Mouse (Mus musculus): ENCODE data around the gene Ppp6r2. TPM values are rescaled to one million over a fixed set of nuclear protein-coding genes. Genes with fewer than 3 reads are reported as not detected.

Gene Ppp6r2
- polyA plus RNA-seq, 1 experiment from 2014 or later: 87.3 TPM

DNA sequence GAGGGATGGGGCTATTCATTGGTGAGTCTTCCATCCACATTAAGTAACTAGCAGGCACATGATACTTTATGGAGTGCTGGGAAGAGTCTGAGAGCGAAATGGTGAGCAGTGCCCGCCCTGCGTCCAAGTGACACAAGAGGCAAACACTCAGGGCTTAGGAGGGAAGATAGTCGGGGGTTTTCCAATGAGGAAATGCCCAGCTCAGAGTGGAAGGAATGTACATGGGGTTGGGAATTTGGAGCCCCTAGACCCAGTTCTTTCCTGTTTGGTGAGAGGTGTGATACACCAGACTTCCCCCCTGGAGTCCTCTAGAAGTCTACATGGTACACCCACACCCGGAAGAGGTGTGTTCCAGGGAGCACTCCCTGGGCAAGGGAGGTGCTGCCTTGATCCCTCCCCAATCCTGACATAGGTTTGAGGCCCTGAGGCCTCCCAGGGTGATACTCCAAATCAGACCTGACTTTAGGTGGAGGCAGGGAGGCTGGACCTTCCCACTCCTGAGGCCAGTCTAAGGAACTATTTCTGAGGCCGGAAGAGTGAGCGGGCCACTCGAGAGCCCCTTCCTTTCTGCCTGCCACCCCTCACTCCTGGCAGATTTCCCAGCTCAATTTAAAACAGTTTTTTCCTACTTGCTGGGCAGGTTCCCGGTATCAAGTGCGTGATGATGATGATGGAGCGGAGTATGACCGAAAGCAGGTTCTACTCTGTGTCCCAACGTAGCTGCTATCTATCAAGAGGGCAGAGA lies 35.8 kb upstream of the Ppp6r2 start:
- no peaks in the 10 kb centered on the region for H3K36me3 ChIP-seq
- no peaks in the 10 kb centered on the region for H3K9me3 ChIP-seq
- no peak overlapping the region for H3K27ac ChIP-seq
- no peak overlapping the region for H3K4me3 ChIP-seq
- WGBS: 83% methylated on average over 13 of the region's 13 CpGs
- peaks cover 88% of the 10 kb centered on the region for H3K4me1 ChIP-seq (replicated peaks)
- H3K4me2 ChIP-seq: 0 out of 2 replicates have a peak overlapping the region, but pooled peaks have one; percentile 99
- H3K9ac ChIP-seq: peak overlapping the region; percentile 55
- ATAC-seq (ENCODE audit: low FRiP score): no peak
- H3K27me3 ChIP-seq: 0 out of 2 replicates have a peak, but pooled peaks cover 3% of the 10 kb centered on the region

DNA sequence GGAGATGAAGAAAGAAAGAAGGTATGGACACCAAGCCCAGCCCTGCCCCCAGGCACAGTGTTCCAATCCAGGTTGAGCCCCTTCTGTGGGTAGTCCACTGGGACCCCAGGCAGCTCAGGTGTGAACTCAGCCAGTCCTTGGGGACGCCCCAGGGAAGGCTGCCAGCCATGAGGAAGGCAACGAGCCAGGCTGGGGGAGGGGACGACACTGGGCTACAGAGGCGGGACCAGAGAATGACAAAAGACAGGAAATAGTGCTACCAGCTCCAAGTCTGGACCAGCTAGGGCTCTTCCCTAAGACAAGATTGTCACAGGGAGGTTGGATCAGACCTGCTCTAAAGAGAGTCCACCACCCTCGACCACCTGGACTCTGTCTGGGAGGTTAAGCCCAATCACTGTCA lies 34.2 kb upstream of the Ppp6r2 start:
- 0 out of 2 replicates have a peak, but pooled peaks cover 3% of the 10 kb centered on the region for H3K27me3 ChIP-seq
- WGBS: 13% methylated on average over 5 of the region's 5 CpGs
- peak overlapping the region; percentile 66 for H3K27ac ChIP-seq
- no peaks in the 10 kb centered on the region for H3K9me3 ChIP-seq
- peaks cover 89% of the 10 kb centered on the region for H3K4me1 ChIP-seq (replicated peaks)
- peak overlapping the region; percentile 97 for H3K4me2 ChIP-seq
- no peak for ATAC-seq (ENCODE audit: low FRiP score)
- peak overlapping the region; percentile 61 for H3K9ac ChIP-seq
- H3K36me3 ChIP-seq: no peaks in the 10 kb centered on the region
- peak overlapping the region; percentile 11 for H3K4me3 ChIP-seq

DNA sequence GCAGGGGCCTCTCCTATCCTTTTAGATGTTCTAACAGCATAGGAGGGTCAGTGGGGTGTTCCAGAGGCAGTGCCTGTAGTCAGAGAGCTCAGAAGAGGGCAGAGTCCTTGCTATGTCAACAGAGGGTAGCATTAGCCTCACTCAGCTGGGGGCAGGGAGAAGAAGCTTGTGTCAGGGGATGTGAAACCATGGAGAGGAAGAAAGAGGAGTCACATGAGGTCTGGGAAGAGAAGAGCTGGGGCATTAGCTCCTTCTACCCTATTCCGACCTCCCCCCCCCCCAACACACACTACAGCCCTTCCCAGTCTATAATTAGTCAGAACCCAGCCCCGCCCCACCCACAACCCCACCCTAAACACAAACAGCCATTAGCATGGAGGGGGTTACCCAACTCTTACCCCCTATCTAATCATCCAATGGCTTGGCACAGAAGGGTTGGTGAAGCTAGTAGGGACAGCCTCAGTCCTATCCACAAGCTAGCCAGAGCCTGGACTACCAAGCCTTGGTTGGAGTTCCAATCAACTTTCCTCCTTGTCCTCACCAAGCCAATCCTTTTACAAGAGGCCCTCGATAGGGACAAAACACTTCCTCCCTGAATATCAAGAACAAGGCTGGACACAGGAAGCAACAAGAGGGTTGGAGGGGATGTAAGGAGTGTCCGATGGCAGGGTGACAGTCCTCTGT lies 33.6 kb upstream of the Ppp6r2 start:
- peak overlapping the region; percentile 61 for H3K9ac ChIP-seq
- H3K4me3 ChIP-seq: peak overlapping the region; percentile 86; the same call in 1 of the 2 replicates
- 0 out of 2 replicates have a peak, but pooled peaks cover 3% of the 10 kb centered on the region for H3K27me3 ChIP-seq
- peak overlapping the region; percentile 97 for H3K4me2 ChIP-seq
- no peaks in the 10 kb centered on the region for H3K9me3 ChIP-seq
- H3K36me3 ChIP-seq: no peaks in the 10 kb centered on the region
- WGBS: 78% methylated on average over 4 of the region's 4 CpGs
- H3K4me1 ChIP-seq (replicated peaks): peaks cover 89% of the 10 kb centered on the region
- no peak for ATAC-seq (ENCODE audit: low FRiP score)
- H3K27ac ChIP-seq: peak overlapping the region; percentile 66

DNA sequence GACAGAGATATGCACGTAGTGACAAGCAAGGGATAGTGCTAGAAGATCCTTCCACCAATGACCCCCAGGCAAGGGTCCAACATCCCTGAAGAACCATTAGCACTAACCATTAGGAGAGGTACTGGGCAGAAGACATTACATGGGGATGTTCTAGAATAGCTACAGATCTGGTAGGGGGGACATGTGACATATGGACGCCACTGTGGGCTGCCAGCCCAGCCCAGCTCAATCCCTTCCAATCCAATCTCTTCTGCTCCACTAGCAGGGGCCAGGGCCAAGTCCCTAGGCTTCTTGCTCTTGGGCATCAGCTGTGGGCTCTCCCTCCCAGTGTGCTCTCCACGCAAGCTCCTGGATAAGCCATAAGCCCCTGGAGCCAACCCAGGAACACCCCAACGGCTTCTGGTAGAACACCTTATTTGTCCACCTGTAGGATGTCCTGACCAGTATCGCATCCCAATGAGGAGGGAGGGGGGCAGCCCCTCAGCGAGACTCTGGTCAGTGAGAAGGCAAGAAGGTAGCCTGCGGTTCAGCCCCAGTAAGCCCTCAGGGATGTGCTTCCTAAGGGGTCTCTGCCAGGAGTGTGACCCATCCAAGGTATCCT lies 33.0 kb upstream of the Ppp6r2 start:
- Histone ChIP-seq H3K4me2 (peak overlapping the region; percentile 97), H3K9ac (peak overlapping the region; percentile 97), H3K27me3 (0 out of 2 replicates have a peak, but pooled peaks cover 3% of the 10 kb centered on the region), H3K4me3 (peak overlapping the region; percentile 86), H3K4me1 (replicated peaks) (peaks cover 88% of the 10 kb centered on the region), H3K9me3 (no peaks in the 10 kb centered on the region), H3K27ac (peak overlapping the region; percentile 96), H3K36me3 (no peaks in the 10 kb centered on the region)
- 76% methylated on average over 7 of the region's 7 CpGs for WGBS
- no peak for ATAC-seq (ENCODE audit: low FRiP score)

DNA sequence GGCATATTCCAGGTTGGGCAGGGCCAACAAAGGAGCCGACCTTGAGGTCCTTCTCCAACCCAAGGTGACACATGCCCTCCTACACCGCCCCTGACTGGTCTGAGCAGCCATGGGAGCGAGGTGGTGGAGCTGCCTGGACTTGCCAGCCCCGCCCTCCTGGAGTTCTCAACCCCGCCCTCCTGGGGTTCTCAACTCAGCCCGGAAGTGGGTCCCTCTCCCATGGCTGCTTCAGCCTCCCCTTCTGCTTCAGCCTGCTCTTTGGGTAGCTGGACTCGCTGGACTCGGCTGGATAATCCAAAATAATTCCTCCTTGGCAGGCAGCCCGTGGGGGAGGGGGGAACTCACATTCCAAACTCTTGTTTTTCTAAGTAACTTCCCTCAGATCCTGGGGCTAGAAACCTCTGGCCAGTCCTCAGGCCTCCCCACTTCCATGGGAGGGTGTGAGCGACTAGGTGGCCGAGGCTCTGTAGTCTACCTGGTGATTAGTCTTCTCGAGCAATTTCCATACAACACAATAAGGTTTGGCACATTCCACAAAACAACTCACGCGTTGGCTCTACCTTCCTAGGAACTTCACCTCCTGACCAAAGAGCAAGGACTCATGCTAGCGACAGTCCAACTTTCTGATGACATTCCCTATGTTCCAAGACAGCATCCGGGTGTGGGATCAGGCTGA lies 32.3 kb upstream of the Ppp6r2 start:
- H3K27me3 ChIP-seq: 0 out of 2 replicates have a peak, but pooled peaks cover 3% of the 10 kb centered on the region
- peaks cover 87% of the 10 kb centered on the region for H3K4me1 ChIP-seq (replicated peaks)
- H3K4me2 ChIP-seq: peak overlapping the region; percentile 97
- peak overlapping the region; percentile 86 for H3K4me3 ChIP-seq
- WGBS: 3% methylated on average over 16 of the region's 16 CpGs
- peak overlapping the region; percentile 96 for H3K27ac ChIP-seq
- no peaks in the 10 kb centered on the region for H3K36me3 ChIP-seq
- H3K9ac ChIP-seq: peak overlapping the region; percentile 97
- H3K9me3 ChIP-seq: no peaks in the 10 kb centered on the region
- ATAC-seq (ENCODE audit: low FRiP score): no peak

DNA sequence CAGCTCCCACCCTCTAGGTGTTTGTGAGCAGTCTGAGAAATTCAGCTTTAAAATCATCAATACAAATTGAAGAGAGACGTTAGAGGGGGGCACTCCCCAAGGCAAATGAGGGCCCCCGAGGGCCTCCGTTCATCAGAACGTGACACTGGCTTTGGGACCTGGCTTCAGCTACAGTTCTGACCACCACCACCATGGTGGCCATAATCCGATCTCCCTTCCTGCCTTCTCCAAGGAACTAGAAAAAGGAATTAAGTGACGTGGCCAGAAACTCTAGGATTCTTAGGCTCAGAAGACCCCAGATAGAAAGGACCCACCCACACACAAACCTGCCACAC lies 31.8 kb upstream of the Ppp6r2 start:
- Histone ChIP-seq H3K9me3 (no peaks in the 10 kb centered on the region), H3K9ac (peak overlapping the region; percentile 97), H3K4me3 (peak overlapping the region; percentile 86), H3K27me3 (0 out of 2 replicates have a peak, but pooled peaks cover 3% of the 10 kb centered on the region), H3K4me2 (peak overlapping the region; percentile 97), H3K36me3 (peaks cover 3% of the 10 kb centered on the region), H3K27ac (peak overlapping the region; percentile 96), H3K4me1 (replicated peaks) (peaks cover 87% of the 10 kb centered on the region)
- 2% methylated on average over 6 of the region's 6 CpGs for WGBS
- no peak for ATAC-seq (ENCODE audit: low FRiP score)

DNA sequence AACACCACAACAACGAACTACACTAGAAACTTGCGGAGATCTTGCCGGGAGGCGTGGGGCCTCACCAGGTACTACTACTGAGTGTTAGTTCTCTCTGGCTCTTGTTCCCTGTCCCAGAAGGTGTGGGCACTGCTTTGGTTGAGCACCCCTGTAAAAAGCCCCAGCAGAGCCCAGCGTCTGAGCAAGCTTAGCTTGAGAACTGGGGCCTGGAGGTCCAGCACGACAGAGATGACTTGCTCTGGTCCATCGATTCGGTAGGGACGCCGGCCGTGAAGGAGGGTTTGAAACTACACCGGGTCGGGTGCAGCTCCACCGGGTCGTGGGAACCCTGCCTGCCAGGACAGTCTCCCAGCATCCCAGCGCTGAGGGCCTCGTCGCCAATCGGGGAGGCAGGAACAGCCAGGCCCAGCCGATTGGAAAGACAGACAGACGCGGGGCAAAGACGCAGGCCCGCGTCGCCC lies 31.2 kb upstream of the Ppp6r2 start:
- ATAC-seq (ENCODE audit: low FRiP score): no peak; the same call in 1 of the 2 replicates
- Histone ChIP-seq H3K9ac (peak overlapping the region; percentile 97), H3K36me3 (peaks cover 8% of the 10 kb centered on the region), H3K4me1 (replicated peaks) (peaks cover 85% of the 10 kb centered on the region), H3K9me3 (no peaks in the 10 kb centered on the region), H3K27ac (peak overlapping the region; percentile 96), H3K4me3 (peak overlapping the region; percentile 86), H3K27me3 (no peaks in the 10 kb centered on the region), H3K4me2 (peak overlapping the region; percentile 97)
- WGBS: 0% methylated on average over 18 of the region's 26 CpGs

DNA sequence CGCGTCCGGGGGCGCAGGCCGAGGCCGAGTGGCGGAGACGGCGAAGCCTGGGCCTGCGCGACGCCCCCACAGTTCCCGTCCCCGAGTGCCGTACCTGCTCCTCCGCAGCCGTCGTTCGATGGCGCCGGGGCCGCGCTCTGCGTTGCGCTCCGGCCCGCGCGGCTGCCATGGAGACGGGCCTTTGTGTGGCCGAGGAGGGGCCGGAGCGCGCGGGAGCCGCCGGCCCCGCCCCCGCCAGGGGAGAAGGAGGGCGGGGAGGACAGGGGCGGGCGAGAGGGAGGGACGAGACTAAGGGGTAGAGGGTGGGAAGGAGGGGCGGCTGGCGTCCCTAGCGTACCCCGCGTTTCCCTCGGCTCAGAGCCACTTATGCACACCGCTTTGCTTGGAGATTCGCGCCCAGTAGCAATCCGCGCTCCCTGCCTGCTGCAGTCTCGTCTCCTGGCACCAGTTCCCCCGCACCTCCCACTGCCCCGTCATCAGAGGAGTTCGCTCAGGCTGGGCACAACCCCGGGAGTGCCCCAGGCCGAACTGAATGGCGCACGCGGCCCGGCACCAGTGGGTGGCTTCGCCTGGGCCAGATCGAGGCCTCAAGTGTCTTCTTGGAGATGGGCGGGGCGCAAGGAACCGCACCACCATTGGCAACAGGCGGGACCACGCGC lies 30.7 kb upstream of the Ppp6r2 start, which contains the start of gene Plxnb2:
Gene Plxnb2 (minus strand): TSS at position 218 of the 659 bp plus-strand sequence.
- H3K4me1 ChIP-seq (replicated peaks): peaks cover 79% of the 10 kb centered on the region
- no peaks in the 10 kb centered on the region for H3K9me3 ChIP-seq
- H3K9ac ChIP-seq: peak within 1 kb of the TSS; percentile 97
- 0% methylated on average over 53 of the region's 72 CpGs for WGBS
- peak; percentile 86 for ATAC-seq (ENCODE audit: low FRiP score)
- peak within 1 kb of the TSS; percentile 97 for H3K4me2 ChIP-seq
- peaks cover 14% of the 10 kb centered on the region for H3K36me3 ChIP-seq
- peak within 1 kb of the TSS; percentile 96 for H3K27ac ChIP-seq
- no peaks in the 10 kb centered on the region for H3K27me3 ChIP-seq
- H3K4me3 ChIP-seq: peak within 1 kb of the TSS; percentile 86

DNA sequence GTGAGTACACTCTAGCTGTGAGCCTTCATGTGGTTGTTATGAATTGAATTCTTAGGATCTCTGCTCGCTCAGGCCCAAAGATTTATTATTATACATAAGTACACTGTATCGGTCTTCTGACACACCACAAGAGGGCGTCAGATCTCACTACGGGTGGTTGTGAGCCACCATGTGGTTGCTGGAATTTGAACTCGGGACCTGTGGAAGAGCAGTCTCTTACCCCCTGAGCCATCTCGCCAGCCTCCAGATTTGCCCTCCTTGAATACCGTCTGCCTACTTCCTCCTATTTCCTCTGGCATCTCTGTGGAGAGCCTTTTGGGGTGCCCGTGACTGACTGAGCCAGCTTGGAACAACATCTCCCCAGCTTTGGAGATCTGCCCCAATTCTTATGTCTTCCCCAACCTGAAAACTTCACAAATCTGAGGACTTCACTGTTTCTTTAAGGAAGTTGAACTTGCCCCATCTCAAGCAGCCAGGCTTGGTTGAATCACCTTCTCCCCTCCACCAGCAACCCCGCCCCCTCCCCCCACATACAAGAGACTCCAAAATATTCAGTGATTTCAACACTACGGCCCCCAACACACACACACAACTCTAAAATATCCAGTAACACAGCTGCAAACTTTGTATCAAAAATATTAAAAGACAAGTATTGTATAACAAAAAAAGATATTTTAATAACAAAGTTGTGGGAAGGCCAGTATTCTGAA lies 29.6 kb upstream of the Ppp6r2 start:
- Histone ChIP-seq H3K4me1 (replicated peaks) (peaks cover 69% of the 10 kb centered on the region), H3K27me3 (no peaks in the 10 kb centered on the region), H3K27ac (peak overlapping the region; percentile 96; the same call in 1 of the 2 replicates), H3K36me3 (peaks cover 24% of the 10 kb centered on the region), H3K4me2 (peak overlapping the region; percentile 97), H3K9ac (peak overlapping the region; percentile 24; the same call in 1 of the 2 replicates), H3K9me3 (no peaks in the 10 kb centered on the region), H3K4me3 (peak overlapping the region; percentile 86)
- WGBS: 80% methylated on average over 10 of the region's 10 CpGs
- ATAC-seq (ENCODE audit: low FRiP score): no peak

DNA sequence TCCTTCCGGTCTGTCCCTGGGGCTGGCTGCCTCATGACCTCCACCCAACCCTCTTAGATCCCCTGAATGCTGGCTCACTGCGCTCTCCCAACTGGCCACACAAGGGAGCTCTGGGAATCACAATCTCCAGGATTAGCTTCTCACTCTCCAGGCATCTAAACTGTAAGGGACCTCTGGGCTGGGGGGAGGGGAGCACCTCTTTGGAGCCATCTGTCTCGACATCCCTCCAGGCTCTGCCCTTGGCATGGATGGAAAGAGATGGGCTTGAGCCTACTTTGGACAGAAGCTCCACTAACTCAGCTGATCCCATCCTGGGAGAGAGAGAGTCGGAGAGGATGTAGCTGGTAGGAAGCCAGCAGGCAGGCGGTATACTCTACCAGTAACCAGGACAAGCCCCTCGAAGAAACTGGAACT lies 29.0 kb upstream of the Ppp6r2 start:
- no peak for ATAC-seq (ENCODE audit: low FRiP score)
- H3K4me3 ChIP-seq: no peak overlapping the region
- peaks cover 30% of the 10 kb centered on the region for H3K36me3 ChIP-seq
- peaks cover 63% of the 10 kb centered on the region for H3K4me1 ChIP-seq (replicated peaks)
- peak overlapping the region; percentile 48 for H3K27ac ChIP-seq
- 48% methylated on average over 6 of the region's 6 CpGs for WGBS
- no peaks in the 10 kb centered on the region for H3K9me3 ChIP-seq
- H3K4me2 ChIP-seq: 0 out of 2 replicates have a peak overlapping the region, but pooled peaks have one; percentile 4
- no peaks in the 10 kb centered on the region for H3K27me3 ChIP-seq
- 0 out of 2 replicates have a peak overlapping the region, but pooled peaks have one; percentile 24 for H3K9ac ChIP-seq

All from hindbrain, embryonic 13.5 days (tissue).